Mouse (Mus musculus) ES-E14 (cell line): ENCODE measurements around the gene Slc10a1. TPM values are rescaled to one million over a fixed set of nuclear protein-coding genes. Genes with fewer than 3 reads are reported as not detected.

Experiments used
- DNase-seq: peaks from one replicate; pipeline ENCODE4 v3.0.0-alpha.2; 2013; ENCODE audit warnings: low read depth, low spot score
- H3K27ac ChIP-seq: 2 replicates; pipeline ENCODE4 v1.5.1; 2012; ENCODE audit warnings: low read depth, mild to moderate bottlenecking, low read length, moderate library complexity, mixed read lengths; ENCODE audit not compliant: poor library complexity, insufficient read depth, severe bottlenecking
- H3K36me3 ChIP-seq: 2 replicates; pipeline ENCODE4 v1.6.1; 2012; ENCODE audit warnings: mild to moderate bottlenecking, low read length, moderate library complexity, mixed read lengths; ENCODE audit not compliant: control insufficient read depth, poor library complexity, insufficient read depth, severe bottlenecking
- H3K4me1 ChIP-seq, 2 experiments: fragments of 150-350 bp in 1 of 2; sonication (generic) in 1 of 2; 2 replicates each; pipeline ENCODE4 v1.6.1; 2012; ENCODE audit warnings: low read length in 2 of 2, mild to moderate bottlenecking in 1 of 2, mixed read lengths in 1 of 2; ENCODE audit not compliant: control insufficient read depth in 2 of 2, insufficient read depth in 2 of 2, poor library complexity in 1 of 2
- H3K4me3 ChIP-seq, 2 experiments: fragments of 150-350 bp in 1 of 2; sonication (generic) in 1 of 2; 2 replicates each; pipeline ENCODE4 v1.5.1; 2012; ENCODE audit warnings: low read length in 2 of 2, low read depth in 1 of 2, mild to moderate bottlenecking in 1 of 2, mixed read lengths in 1 of 2; ENCODE audit not compliant: insufficient read depth in 1 of 2, poor library complexity in 1 of 2, severe bottlenecking in 1 of 2
- H3K9ac ChIP-seq: 2 replicates; pipeline ENCODE4 v1.6.1; 2012; ENCODE audit warnings: low read depth, mild to moderate bottlenecking, low read length, mixed read lengths; ENCODE audit not compliant: poor library complexity, insufficient read depth, severe bottlenecking
- H3K9me3 ChIP-seq: fragments of 150-350 bp; sonication (generic); 2 replicates; pipeline ENCODE4 v1.6.1; 2012; ENCODE audit warnings: low read depth, mild to moderate bottlenecking, low read length; ENCODE audit not compliant: control insufficient read depth, insufficient read depth
- CHD2 ChIP-seq: IDR thresholded peaks from 2 replicates; pipeline ENCODE4 v1.6.1; 2014; ENCODE audit warnings: mild to moderate bottlenecking, low read depth, low read length, inconsistent platforms
- HCFC1 ChIP-seq: IDR thresholded peaks from 2 replicates; pipeline ENCODE4 v1.6.1; 2012; ENCODE audit warnings: low read length, inconsistent platforms, borderline replicate concordance; ENCODE audit not compliant: insufficient read depth
- MAFK ChIP-seq: IDR thresholded peaks from 2 replicates; pipeline ENCODE4 v1.6.1; 2014; ENCODE audit warnings: mild to moderate bottlenecking, low read depth, low read length, inconsistent platforms; ENCODE audit not compliant: insufficient read depth
- ZC3H11A ChIP-seq: IDR thresholded peaks from 2 replicates; pipeline ENCODE4 v1.6.1; 2012; ENCODE audit warnings: low read depth, mild to moderate bottlenecking, inconsistent platforms, low read length, borderline replicate concordance
- ZNF384 ChIP-seq: IDR thresholded peaks from 2 replicates; pipeline ENCODE4 v1.6.1; 2012; ENCODE audit warnings: low read depth, low read length, inconsistent platforms
- in situ Hi-C, 2 experiments: fragments of 600-800 bp; cut with MboI; formaldehyde crosslinking; loops; one replicate each; pipeline ENCODE4 v1.15.1; 2025; ENCODE audit warnings: low sequenced_read_pairs in 2 of 2, inconsistent platforms in 1 of 2; ENCODE audit not compliant: unreplicated experiment in 2 of 2
- total RNA-seq: library from RNA; depleted of rRNA; stranded (reverse); fragments of 300-350 nt; gene quantifications from 2 replicates; pipeline ENCODE4 v1.2.3, GENCODE M21; 2012

Slc10a1 gene
- total RNA-seq, 1 experiment: 0.54 TPM

GRCm38 (mm10) chr12:80932865-80933264, 35.6 kb downstream of the Slc10a1 start:
- TF ChIP-seq CHD2: no peak
- no peak for TF ChIP-seq HCFC1
- TF ChIP-seq ZC3H11A: no peak
- TF ChIP-seq MAFK: no peak
- TF ChIP-seq ZNF384: no peak
- no peak overlapping the region for H3K27ac ChIP-seq
- peaks cover 0 to 3% of the 10 kb centered on the region in 2 experiments; a peak in 1 of 4 replicates for H3K4me1 ChIP-seq
- no peaks in the 10 kb centered on the region for H3K36me3 ChIP-seq
- H3K9ac ChIP-seq: no peak overlapping the region
- DNase-seq: no peak
- in situ Hi-C loops: no loop called here
- no peaks in the 10 kb centered on the region for H3K9me3 ChIP-seq
- H3K4me3 ChIP-seq: no peak overlapping the region

DNA sequence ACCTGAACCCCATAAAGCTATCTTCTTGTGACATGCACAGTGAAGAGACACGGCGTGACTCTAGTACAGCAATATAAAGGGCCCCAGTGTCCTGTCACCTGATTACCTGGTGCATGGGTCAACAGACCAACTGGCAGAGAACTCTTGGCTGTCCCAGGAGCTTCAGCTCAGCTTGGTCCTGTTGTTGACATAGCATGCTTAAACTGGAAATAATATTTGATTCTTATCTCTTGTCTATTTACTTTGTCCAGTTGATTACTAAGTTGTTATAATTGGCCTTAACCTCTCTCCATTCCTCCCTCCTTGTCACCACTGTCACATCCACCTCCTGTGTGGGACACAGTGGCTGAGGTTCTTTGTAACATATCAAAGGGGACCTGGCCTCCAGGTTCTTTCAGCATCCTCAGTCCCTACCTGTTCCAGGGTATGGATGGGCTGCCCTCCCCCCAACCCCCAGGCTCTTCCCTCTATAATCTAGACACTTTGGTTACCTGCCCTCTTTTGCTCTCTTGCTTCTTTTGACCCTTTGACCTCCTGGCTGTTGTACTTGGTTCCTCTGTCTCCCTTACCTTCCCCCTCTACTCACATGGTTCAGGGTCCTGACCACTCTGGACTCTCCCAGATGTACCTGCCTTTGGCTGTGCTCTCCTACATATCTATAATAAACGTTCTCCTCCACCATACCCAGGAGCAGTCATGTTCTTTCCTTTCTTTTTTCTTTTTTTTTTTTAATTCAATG, 36.9 kb downstream of the Slc10a1 start:
- in situ Hi-C loops: no loop called here
- H3K27ac ChIP-seq: no peak overlapping the region
- H3K36me3 ChIP-seq: no peaks in the 10 kb centered on the region
- no peaks in the 10 kb centered on the region for H3K9me3 ChIP-seq
- no peak for TF ChIP-seq CHD2
- no peak for TF ChIP-seq HCFC1
- TF ChIP-seq MAFK: no peak
- TF ChIP-seq ZC3H11A: no peak
- TF ChIP-seq ZNF384: no peak
- peaks cover 0 to 3% of the 10 kb centered on the region in 2 experiments; a peak in 1 of 4 replicates for H3K4me1 ChIP-seq
- DNase-seq: no peak
- H3K9ac ChIP-seq: no peak overlapping the region
- no peak overlapping the region for H3K4me3 ChIP-seq

DNA sequence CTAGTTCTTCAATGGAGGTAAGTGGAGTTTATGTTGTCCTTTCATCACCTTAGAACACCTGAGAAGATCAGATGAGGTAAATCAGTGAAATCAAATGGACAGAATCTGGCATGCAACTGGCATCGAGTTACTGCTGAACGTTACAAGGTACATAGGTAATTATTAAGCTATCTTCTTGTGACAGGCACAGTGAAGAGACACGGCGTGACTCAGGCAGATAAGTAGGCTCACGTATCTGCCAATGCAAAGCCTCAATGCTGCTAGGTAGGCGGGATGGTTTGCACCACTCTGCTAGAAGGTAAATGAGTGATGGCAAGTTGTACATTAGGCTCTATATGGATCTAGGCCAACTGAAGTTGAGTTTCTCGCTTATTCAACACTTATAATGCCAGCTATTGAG, 38.4 kb downstream of the Slc10a1 start:
- Histone ChIP-seq H3K9ac (no peak overlapping the region), H3K36me3 (no peaks in the 10 kb centered on the region), H3K4me3 (no peak overlapping the region), H3K9me3 (no peaks in the 10 kb centered on the region), H3K4me1 (peaks cover 0 to 10% of the 10 kb centered on the region in 2 experiments; a peak in 1 of 4 replicates), H3K27ac (no peak overlapping the region)
- no peak for TF ChIP-seq MAFK
- no peak for TF ChIP-seq CHD2
- no peak for TF ChIP-seq ZNF384
- no peak for TF ChIP-seq HCFC1
- TF ChIP-seq ZC3H11A: no peak
- DNase-seq: no peak
- in situ Hi-C loops: no loop called here

DNA sequence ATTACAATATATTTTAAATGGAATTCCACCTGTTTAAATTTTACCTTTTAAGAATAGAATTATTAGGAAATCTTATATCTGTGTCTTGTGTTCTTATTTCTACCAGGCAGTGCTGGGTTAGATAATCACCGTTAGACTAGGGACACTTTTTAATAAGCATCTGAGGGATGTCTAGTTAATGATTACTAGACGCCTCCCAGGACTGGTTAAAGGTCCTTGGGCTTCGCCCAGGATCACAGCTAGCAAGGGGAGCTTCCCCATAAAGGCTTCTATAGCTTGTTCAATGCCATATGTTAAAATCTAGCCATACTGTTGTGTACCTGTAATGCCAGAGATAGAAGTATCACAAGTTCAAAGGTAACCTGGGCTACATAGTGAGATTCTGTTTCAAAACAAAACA, 39.6 kb downstream of the Slc10a1 start:
- in situ Hi-C loops: no loop called here

More for the DNA sequence above, 39.6 kb downstream of the Slc10a1 start:
- DNase-seq: no peak
- no peak overlapping the region for H3K27ac ChIP-seq
- H3K4me1 ChIP-seq: peaks cover 0 to 19% of the 10 kb centered on the region in 2 experiments; a peak in 2 of 4 replicates
- H3K36me3 ChIP-seq: no peaks in the 10 kb centered on the region
- H3K9ac ChIP-seq: no peak overlapping the region
- no peak overlapping the region for H3K4me3 ChIP-seq
- H3K9me3 ChIP-seq: no peaks in the 10 kb centered on the region
- TF ChIP-seq MAFK (no peak), HCFC1 (no peak), ZC3H11A (no peak), CHD2 (no peak), ZNF384 (no peak)
